Mouse (Mus musculus): ENCODE measurements around the gene Frem2.

GRCm38 (mm10) chr3:53502428-53502827 is 154.7 kb downstream of the Frem2 start:
- TF ChIP-seq CTCF (IDR thresholded peaks at IDR 0.05; ENCODE audit: low read depth) (peak; percentile 67), EP300 (IDR thresholded peaks at IDR 0.05; ENCODE audit: low read depth) (no peak)

Measured in liver, postnatal 0 days (tissue).